Mouse (Mus musculus) monocyte, adult 5-6 weeks (primary cell): ENCODE results near the gene Sdk2. TPM values are rescaled to one million over a fixed set of nuclear protein-coding genes. Genes with fewer than 3 reads are reported as not detected.

Experiments
- ATAC-seq: fragments of 153-309, 156-312 bp; replicated peaks from 2 replicates; pipeline ENCODE4 v1.8.0; 2017; ENCODE audit warnings: mild to moderate bottlenecking; ENCODE audit not compliant: low TSS enrichment, insufficient number of reproducible peaks, severe bottlenecking, poor library complexity, low FRiP score
- total RNA-seq: library from RNA; stranded (forward); fragments of 200-1000, 200-491, 200-594 nt; gene quantifications from 3 replicates; pipeline ENCODE4 v1.2.3, GENCODE M21; 2017

Gene Sdk2
- total RNA-seq, 1 experiment from 2014 or later, result 0.19 TPM

DNA sequence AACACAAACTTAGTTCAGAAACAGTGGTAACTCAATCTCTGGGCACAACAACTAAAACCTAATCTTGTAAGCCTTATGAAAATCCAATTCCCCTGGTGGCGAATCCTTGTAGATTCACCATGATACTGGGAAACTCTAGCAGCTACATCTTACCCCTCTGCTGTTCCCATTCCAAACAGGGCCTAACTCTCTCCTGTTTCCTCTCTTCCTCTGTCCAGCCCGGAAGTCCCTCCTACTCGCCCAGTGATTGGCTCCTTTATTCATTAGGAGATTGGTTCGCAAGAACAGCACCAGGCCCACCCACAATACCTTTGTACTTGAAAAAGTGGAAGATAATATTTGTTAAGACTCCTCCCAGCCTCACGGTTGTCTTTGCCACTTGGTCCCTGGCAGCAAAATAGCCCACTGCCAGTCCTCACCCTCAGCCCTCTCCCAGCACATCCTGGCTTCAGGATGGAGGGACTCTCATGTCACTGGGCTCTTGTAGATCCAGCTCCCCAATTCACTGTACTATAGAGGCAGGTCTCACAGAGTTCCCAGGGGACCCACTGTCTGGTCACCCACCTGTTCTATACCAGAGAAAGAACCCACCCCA lies 178.6 kb downstream of the Sdk2 start:
- no peak for ATAC-seq

DNA sequence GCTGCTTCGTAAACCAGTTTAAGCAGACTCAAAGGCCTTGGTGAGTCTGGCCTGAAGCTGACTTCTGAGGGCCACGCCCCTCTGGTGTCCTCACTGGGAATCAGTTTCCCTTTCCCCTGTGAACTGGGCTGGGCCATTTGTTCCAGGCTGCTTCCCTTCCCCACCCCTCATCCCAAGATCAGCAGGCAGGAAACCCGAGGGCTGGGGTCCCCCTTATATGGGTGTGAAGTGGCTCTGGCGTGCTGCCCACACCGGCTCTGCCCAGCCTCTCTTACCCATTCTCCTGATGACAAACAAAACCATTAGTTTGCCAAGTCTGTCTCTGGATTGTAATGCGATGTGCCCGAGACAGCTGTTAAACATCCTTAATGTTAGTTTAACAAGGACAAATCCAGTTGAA lies 180.5 kb downstream of the Sdk2 start:
- ATAC-seq, result no peak

DNA sequence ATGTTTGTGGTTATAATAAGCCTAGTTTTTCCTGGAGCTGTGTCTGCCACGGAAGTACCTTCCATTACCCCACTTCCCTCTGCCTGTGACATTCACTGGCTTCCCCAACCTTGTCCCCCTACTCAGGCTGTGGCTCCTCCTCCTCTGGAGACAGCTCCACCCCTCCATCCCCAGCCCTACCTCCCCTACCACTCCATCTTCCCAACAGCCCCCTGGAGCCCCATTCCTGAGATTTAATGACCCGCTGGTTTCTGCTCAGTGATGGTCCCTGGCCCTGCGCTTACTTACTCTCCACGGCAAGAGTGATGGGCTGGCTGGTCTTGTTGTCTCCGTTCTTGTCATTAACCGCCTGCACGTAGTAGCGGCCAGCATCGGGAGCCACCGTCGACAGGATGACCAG lies 181.9 kb downstream of the Sdk2 start:
- no peak for ATAC-seq

DNA sequence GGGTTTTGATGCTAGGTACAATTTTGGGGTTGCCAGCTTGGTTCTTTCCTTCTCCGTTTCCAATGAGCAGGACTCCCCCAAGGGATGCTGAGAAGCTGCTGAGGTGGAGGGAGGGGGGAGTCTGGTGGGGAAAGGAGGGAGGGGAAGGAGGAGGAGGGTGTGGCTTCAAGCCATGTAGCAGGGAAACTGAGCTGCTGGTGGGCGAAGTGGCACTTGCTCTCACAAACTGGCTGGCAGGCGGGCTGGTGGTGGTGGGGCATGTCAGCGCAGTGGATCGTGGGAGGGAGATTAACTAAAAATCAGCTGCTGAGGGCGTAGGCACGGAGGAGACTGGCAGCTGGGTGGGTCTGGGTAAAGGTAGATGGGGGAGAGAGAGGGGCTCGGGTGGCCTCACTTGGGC lies 183.8 kb downstream of the Sdk2 start:
- ATAC-seq, result no peak

DNA sequence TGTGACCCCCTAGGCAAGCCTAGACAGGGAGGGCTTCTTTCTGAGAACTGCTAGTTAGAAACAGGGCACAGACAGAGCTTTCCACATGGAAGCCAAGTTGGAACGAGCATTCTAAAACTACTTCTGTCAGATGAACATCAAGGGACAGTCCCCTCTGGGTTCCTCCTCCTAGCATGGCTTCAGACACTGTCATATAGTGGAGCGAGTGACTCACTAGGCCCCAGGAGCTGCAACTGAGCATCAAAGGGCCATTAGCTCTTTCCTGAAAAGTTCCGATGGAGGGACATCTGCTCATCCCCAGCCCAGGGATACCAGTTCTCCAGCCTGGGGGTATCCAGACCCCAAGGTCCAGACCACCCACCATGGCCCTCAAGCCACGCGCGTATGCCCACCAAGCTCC lies 185.0 kb downstream of the Sdk2 start:
- no peak for ATAC-seq

DNA sequence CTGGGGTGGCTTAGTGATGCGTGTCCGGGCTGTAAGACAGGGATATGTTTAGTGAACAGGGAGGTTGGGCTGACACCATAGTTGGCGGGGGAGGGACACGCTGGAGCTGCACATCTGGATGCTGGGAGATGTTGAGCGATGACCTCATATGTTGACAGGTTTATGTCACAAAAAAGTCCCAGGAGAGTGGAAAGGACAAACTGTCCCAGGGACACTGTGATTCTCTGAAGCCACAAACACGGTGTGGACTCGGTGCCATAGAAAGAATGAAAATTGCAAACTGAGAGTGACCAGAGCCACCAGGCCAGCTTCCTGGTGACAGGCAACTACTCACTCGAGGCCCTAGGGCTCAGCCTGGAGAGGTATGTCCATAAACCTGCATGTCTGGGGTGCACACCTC lies 199.8 kb downstream of the Sdk2 start:
- no peak for ATAC-seq

DNA sequence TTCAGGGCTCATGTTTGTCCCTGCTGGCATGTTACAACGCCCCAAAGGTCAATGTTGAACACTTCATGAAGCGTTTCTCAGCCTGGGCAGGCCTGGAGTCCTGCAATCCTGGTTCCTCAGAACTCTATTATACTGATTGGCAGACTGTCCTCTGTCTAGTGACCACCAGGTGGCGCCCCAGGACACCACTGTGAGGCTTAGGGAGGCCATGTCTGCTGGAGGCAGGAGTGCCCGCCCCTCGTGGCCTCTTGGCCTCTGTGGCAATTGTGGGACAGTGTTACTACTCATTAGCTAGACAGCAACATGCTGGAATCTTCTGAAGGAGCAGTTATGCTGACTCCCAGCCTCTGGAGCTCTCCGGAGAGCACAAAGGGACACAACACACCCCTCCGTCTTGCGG lies 201.2 kb downstream of the Sdk2 start:
- peak; percentile 63; the same call in 1 of the 2 replicates for ATAC-seq

DNA sequence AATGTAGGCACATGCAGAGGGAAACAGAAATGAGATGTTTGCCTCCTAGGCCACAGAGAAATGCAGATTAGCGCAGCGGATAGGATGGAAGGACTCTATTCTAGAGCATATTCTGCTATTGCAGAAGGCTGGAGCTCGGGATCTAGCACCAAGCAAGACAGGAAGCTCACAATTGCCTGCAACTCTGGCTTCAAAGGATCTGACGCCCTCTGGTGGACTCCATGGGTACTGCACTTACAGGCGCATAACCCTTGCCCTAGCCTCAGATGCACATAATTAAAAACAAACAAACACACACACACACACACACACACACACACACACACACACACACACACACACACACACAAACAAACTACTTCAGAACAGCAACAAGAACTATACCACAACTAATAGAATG lies 203.4 kb downstream of the Sdk2 start:
- no peak for ATAC-seq

DNA sequence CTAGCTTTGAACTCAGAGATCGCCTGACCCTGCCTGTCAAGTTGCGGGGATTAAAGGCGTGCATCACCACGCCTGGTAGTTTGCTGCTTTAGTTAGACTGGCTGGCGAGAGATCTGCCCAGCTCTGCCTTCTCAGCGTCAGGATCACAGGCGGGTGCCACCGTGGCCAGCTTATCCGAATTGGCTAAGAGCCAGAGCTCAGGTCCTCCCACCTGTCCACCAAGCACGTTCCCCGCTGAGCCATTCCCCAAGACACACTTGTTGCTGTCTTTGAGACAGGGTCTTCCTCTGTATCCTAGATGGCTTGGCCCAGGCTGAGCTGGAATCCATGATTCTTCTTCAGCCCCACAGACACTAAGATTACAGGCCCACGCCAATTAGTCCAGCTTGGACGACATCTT lies 211.2 kb downstream of the Sdk2 start:
- ATAC-seq, result no peak

DNA sequence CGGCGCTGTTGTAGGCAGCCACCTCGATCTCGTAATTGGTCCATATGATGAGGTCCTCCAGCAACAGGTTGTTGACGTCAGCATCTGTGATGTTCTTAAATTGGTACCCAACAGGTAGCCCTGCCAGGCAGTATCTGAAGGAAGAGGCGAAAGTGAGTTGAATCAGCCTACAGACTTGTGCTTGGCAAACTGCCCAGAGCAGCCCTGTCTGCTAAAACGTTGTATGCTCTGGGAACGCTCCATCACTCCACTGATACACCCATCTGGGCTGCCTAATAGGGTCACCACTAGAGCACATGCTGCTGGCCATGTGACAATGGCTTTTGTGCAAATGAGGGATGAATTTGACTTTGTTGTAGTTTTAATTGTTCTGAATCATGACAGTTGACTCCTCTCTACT lies 215.1 kb downstream of the Sdk2 start:
- no peak for ATAC-seq

DNA sequence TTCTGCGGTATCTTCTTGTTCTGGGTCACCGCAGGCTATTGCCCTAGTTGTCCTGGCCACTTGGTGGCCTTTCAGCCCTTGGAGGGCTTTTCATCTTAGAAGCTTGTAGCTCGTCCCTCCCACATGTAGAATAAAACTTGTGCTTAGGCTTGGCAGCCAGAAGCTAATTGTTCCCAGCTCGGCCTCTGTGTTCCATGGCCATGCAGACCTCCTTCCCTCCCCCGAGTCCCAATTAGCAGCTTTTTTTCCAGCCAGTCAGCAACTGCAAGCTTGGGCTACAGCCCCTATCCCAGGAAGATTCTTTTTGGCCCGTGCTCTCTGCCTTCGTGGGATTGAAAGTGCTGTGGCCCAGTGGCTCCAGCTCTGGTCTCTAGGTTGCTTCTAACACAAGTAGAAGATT lies 217.5 kb downstream of the Sdk2 start:
- ATAC-seq, result no peak

DNA sequence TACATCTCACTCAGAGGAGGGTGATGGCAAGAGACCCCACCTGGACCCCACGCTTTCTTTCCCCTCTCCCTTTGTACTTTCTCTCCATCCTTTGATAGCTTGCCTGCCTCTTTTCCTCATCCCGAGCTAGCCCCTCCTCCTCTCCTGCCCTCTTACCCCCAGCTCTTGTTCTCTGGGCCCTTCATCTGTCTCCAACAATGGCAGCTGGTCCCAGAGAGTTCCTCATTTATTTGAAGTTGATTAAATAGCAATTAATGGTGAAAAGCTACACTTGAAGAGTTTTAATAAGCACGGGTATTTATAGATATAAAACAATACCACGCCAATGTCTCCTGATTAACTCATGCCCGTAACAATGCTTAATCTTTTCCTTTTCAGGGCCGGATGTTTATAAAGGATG lies 222.9 kb downstream of the Sdk2 start:
- no peak for ATAC-seq

DNA sequence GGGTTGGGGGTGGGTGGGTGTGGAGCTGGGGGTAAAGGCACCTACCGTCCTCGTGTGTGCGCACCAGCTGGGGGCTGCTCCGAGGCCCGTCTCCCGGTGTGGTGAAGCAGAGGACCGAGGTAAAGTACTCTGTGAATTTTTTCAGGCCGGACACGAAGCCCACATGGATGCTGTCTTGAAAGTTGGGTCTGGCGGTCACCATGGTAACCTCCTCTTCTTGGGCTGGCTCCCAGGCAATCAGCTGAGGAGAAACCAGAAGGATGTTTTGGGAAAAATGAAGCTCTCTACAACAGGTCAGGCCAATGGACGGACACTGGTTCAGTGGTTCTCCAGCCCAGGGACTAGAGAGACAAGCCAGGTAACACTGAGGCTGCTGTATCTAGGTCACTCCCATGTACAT lies 224.0 kb downstream of the Sdk2 start:
- no peak for ATAC-seq

DNA sequence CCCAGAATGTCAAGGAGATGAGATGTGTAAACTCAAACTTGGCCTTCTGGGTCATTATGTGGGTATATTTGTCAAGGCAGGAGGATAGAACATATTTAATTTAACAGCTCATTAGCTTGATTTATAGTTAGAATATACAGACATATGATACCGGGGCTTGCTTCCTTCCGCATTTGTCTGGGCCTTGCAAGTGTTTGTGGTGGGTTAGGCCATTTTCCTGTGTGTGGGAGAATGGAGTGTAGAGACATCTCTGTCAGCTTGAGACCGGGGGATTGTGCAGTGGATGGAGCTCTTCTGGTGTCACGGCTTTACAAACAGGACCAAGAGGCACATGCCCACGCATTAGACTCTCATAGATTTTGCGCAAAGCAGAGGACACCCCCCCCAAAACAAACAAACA lies 235.2 kb downstream of the Sdk2 start:
- ATAC-seq, result no peak

DNA sequence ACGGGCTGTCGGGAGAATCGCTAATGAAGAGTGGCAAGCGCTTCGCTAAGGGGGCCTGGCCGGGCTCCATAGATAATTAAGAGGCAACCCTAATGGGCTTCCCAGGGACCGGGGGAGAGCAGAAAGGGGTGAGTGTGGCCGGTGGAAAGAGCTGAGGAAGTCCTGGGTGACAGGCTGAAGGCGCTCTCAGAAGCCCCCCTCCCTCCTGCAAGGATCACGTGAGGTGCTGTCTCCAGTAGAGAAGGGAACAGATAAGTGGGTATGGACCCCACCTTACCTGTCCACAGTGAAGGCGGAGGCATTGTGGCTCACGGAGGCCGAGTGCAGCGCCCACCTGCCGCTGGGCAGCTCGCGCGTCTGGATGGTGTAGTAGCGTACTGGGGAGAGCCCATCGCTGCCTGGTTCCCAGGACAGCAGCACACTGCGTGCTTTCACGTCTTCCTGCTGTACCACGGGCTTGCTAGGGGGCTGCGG lies 238.7 kb downstream of the Sdk2 start:
- ATAC-seq, result no peak

DNA sequence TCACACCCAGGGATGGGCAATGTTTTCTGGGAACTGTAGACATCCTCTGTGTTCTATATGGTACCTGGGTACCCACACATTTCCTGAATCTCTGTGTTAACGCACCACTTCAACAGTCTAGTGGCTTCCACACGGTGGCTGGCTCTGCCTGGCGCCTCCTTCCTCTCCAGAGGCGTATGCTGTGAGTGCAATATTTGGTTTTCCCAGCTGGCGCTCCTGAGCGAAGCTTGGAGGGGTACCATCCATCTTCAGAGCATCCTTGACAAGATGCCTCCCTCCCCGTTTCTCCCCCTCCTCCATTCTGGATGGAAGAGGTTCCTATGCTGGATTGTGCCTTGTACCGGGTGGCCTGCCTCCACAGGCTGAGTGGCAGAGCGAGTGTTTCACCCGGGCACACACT lies 246.8 kb downstream of the Sdk2 start:
- no peak for ATAC-seq

DNA sequence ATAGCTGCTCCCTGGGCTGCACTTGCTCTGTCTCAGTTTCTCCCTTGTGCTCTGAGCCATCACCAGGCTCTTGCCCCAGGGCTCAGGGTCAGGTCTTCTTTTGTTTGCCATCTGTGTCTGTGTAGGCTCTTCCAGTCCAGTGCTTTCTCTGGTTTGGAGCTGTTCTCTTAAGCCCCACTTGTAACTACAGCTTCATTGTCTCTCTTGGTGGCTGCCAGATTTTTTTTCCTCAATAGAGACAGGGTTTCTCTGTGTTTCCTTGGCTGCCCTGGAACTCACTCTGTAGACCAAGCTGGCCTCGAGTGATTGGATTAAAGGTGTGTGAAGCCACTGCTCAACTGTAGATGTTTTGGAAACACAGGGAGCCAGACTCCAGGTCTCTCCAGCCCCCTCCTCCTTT lies 247.8 kb downstream of the Sdk2 start:
- no peak for ATAC-seq

DNA sequence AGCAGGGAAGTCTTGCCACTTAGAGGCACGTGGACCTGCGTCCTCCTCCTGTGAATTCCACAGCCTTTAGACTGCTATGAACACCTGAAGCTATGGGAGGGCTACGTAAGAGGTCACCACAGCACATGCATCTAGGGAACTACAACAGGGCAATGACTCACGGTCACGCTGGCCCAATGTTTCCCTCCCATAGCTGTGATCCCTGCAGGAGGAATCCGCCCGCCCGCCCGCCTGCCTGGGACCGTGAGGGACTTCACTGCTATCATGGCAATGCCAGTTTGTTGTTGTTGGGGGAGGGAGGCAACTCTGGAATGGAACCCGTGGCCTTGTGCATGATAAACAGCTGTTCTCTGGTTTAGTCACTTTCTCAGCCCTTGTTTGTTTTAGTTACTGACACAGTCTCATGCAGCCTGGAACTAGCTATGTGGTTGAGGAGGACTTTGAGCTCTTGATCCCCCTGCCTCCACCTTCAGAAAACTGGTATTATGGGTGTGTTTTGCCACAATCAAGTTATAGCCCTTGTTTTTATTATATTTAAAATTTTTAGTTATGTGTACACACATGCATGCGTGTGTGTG lies 249.8 kb downstream of the Sdk2 start:
- no peak for ATAC-seq

DNA sequence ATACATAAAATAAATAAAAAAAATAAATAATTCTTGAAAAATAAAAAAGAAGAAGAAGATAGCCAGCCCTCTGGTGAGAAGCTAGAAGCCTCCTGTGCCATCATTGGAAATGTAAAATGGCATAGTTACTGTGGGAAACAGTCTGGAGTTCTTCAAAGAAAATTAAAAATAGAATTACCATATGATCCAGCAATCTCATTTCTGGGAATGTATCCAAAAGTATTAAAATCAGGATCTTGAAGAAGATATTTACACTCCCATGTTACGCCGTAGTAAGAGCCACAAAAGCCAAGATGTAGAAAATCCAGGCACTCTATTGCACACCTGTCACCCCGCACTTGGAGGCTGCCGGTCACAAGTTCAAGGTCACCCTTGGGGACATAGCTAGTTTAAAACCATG lies 250.4 kb downstream of the Sdk2 start:
- ATAC-seq, result no peak

DNA sequence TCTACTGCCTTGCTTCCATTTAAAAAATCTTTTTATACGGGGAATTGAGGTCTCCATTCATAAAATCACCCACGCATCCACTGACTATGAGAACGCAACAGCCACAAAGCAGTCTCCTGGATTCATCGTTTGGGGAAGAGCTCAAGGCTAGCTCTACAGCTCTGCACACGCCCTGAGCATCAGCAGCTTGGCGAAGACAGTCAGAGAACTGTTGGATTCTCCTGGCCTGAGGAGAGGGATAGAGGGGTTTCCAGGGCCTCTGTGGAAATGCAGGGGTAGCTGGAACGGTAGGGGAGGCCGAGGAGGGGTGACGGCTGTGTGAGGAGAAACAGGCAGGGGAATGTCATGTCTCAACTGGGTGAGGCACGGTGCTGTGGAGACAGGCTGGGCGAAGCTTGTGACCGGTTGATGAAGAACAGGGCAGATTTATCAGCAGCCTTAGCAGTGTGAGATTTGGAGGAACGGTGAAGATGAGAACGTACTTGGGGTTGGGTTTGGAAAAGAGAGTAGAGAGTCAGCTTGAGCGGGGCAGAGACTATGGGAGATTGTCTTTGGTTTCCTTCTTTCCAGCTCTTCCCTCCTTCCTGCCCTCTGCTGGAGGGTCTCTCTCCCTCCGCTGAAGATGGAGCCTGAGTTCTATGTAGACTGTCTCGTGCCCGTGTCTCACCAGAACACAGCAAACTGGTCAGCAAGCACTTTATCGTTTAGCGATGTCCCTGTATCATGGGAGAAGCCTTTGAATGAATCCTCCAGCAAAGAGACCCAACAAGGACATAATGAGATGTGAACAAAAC lies 255.1 kb downstream of the Sdk2 start:
- ATAC-seq, result no peak
